Mouse (Mus musculus) forebrain, postnatal 0 days (tissue): ENCODE results near the gene Ptprm. TPM values are rescaled to one million over a fixed set of nuclear protein-coding genes. Genes with fewer than 3 reads are reported as not detected.
"Not testable (repeated sequence)": the region's sequence is repeated elsewhere in the genome, so short reads cannot be mapped to it uniquely, and the experiment has no call there.

Source experiments
- ATAC-seq: fragments of 200-750 bp; cut with Nextera tagmentation; 2 replicates; pipeline ENCODE4 v1.8.0; 2017; ENCODE audit warnings: mild to moderate bottlenecking, moderate library complexity
- DNase-seq: peaks from one replicate; pipeline ENCODE4 v3.0.0-alpha.2; 2015
- H3K27ac ChIP-seq: fragments of 300-500 bp; sonication (generic); 2 replicates; pipeline ENCODE4 v1.5.1; 2014; ENCODE audit warnings: low read depth, mild to moderate bottlenecking, antibody characterized with exemption, low read length, moderate library complexity, mixed read lengths
- H3K27me3 ChIP-seq: fragments of 300-500 bp; sonication (generic); 2 replicates; pipeline ENCODE4 v1.6.1; 2014; ENCODE audit warnings: mild to moderate bottlenecking, low read length, mixed read lengths; ENCODE audit not compliant: insufficient read depth
- H3K36me3 ChIP-seq: fragments of 300-500 bp; sonication (generic); 2 replicates; pipeline ENCODE4 v1.6.1; 2014; ENCODE audit warnings: mild to moderate bottlenecking, moderate library complexity; ENCODE audit not compliant: insufficient read depth
- H3K4me1 ChIP-seq: fragments of 300-500 bp; sonication (generic); 2 replicates; pipeline ENCODE4 v1.6.1; 2014; ENCODE audit warnings: antibody characterized with exemption; ENCODE audit not compliant: insufficient read depth
- H3K4me2 ChIP-seq: fragments of 300-500 bp; sonication (generic); 2 replicates; pipeline ENCODE4 v1.6.1; 2014; ENCODE audit warnings: low read depth, mild to moderate bottlenecking, moderate library complexity
- H3K4me3 ChIP-seq: fragments of 300-500 bp; sonication (generic); 2 replicates; pipeline ENCODE4 v1.5.1; 2014; ENCODE audit warnings: low read depth, low read length, mixed read lengths
- H3K9ac ChIP-seq: fragments of 300-500 bp; sonication (generic); 2 replicates; pipeline ENCODE4 v1.6.1; 2014; ENCODE audit warnings: mild to moderate bottlenecking
- H3K9me3 ChIP-seq: fragments of 300-500 bp; sonication (generic); 2 replicates; pipeline ENCODE4 v1.6.1; 2016; ENCODE audit warnings: low read length
- CTCF ChIP-seq: sonication (generic); IDR thresholded peaks from 2 replicates; pipeline ENCODE4 v1.5.1; 2016; ENCODE audit warnings: antibody characterized with exemption, control low read depth, low read depth
- WGBS: fragments of 180-500 bp; shearing (Covaris S2); extraction: QIAGEN DNeasy Blood & Tissue Kit; methylation state at CpG from one replicate; pipeline ENCODE4 v1.1.7; 2014; 5-methylcytosine and 5-hydroxymethylcytosine counted together
- polyA plus RNA-seq: library from polyadenylated mRNA; unstranded; fragments of >200 nt; fragmentation: Nextera tagmentation; extraction: Ambion mirVana; gene quantifications from 2 replicates; pipeline ENCODE4 v1.2.1, GENCODE M21; 2015
- total RNA-seq: library from RNA; depleted of rRNA; stranded (reverse); fragments of >200 nt; gene quantifications from 2 replicates; pipeline ENCODE4 v1.2.3, GENCODE M21; 2014

Ptprm gene
- total and polyA plus RNA-seq, 2 experiments from 2014 or later = 12.9 to 33.2 TPM

GRCm38 (mm10) chr17:66869581-66870002 lies 484.7 kb downstream of the Ptprm start:
- Histone ChIP-seq H3K4me1 (peaks cover 8% of the 10 kb centered on the region), H3K4me2 (peak overlapping the region; percentile 43), H3K9ac (0 out of 2 replicates have a peak overlapping the region, but pooled peaks have one; percentile 7), H3K27me3 (no peaks in the 10 kb centered on the region), H3K9me3 (no peaks in the 10 kb centered on the region), H3K4me3 (peak overlapping the region; percentile 11; the same call in 1 of the 2 replicates), H3K36me3 (no peaks in the 10 kb centered on the region), H3K27ac (peak overlapping the region; percentile 45; the same call in 1 of the 2 replicates)
- no peak for TF ChIP-seq CTCF
- ATAC-seq (peak; percentile 72), DNase-seq (peak; percentile 58)
- 17% methylated on average over 13 of the region's 13 CpGs for WGBS

DNA sequence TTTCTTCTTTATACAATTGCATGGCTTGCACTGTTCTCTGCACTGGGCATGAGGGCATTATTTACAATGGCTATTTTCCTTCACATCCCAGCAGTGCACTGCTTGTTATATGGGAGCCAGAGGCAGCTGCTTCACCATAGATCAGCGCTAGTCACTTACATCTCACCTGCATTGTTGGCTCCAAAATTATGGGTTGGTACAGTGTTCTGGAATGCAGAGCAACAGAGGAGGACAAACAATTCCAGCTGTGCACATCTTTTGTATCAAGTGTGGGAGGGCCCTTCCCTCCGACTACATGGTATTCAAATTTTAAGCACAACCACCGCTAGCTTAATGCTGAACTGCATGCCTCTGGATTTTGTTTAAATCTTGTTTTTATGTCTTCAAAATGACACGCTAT lies 489.8 kb downstream of the Ptprm start:
- H3K36me3 ChIP-seq = no peaks in the 10 kb centered on the region
- no peaks in the 10 kb centered on the region for H3K27me3 ChIP-seq
- ATAC-seq (no peak), DNase-seq (no peak)
- no peak overlapping the region for H3K4me3 ChIP-seq
- no peak overlapping the region for H3K9ac ChIP-seq
- no peak overlapping the region for H3K4me2 ChIP-seq
- H3K27ac ChIP-seq = no peak overlapping the region
- TF ChIP-seq CTCF = no peak
- no peaks in the 10 kb centered on the region for H3K4me1 ChIP-seq
- H3K9me3 ChIP-seq = no peaks in the 10 kb centered on the region
- WGBS = 58% methylated on average over 4 of the region's 4 CpGs

GRCm38 (mm10) chr17:66861557-66861956 lies 492.7 kb downstream of the Ptprm start:
- Histone ChIP-seq H3K36me3 (no peaks in the 10 kb centered on the region), H3K9me3 (no peaks in the 10 kb centered on the region), H3K27ac (no peak overlapping the region), H3K4me3 (no peak overlapping the region), H3K27me3 (no peaks in the 10 kb centered on the region), H3K4me2 (no peak overlapping the region), H3K4me1 (no peaks in the 10 kb centered on the region), H3K9ac (no peak overlapping the region)
- TF ChIP-seq CTCF = no peak
- 51% methylated on average over 2 of the region's 2 CpGs for WGBS
- no peak for DNase-seq
- ATAC-seq = no peak

GRCm38 (mm10) chr17:66858757-66859156 lies 495.5 kb downstream of the Ptprm start:
- no peak; the same call in 1 of the 2 replicates for TF ChIP-seq CTCF
- no peaks in the 10 kb centered on the region for H3K9me3 ChIP-seq
- H3K4me2 ChIP-seq = no peak overlapping the region
- H3K27ac ChIP-seq = no peak overlapping the region
- H3K4me3 ChIP-seq = no peak overlapping the region
- ATAC-seq = no peak
- no peaks in the 10 kb centered on the region for H3K4me1 ChIP-seq
- no peak for DNase-seq
- no peaks in the 10 kb centered on the region; the same call in none of the 2 replicates for H3K27me3 ChIP-seq
- H3K9ac ChIP-seq = no peak overlapping the region
- no peaks in the 10 kb centered on the region for H3K36me3 ChIP-seq

GRCm38 (mm10) chr17:66852496-66852895 lies 501.8 kb downstream of the Ptprm start:
- Histone ChIP-seq H3K36me3 (no peaks in the 10 kb centered on the region), H3K4me3 (no peak overlapping the region), H3K27me3 (no peaks in the 10 kb centered on the region; the same call in none of the 2 replicates), H3K9me3 (no peaks in the 10 kb centered on the region), H3K4me2 (no peak overlapping the region), H3K9ac (no peak overlapping the region), H3K27ac (no peak overlapping the region), H3K4me1 (no peaks in the 10 kb centered on the region)
- ATAC-seq = no peak
- TF ChIP-seq CTCF = no peak
- DNase-seq = no peak
- WGBS = 68% methylated on average over 6 of the region's 6 CpGs

- 92% methylated on average over 4 of the region's 4 CpGs for WGBS
- not testable (repeated sequence) for H3K36me3 ChIP-seq, H3K27me3 ChIP-seq, H3K27ac ChIP-seq, H3K4me2 ChIP-seq, H3K4me3 ChIP-seq, ATAC-seq, H3K9ac ChIP-seq, H3K9me3 ChIP-seq, H3K4me1 ChIP-seq, DNase-seq
Observed at GRCm38 (mm10) chr17:66847011-66847410, 507.2 kb downstream of the Ptprm start.

DNA sequence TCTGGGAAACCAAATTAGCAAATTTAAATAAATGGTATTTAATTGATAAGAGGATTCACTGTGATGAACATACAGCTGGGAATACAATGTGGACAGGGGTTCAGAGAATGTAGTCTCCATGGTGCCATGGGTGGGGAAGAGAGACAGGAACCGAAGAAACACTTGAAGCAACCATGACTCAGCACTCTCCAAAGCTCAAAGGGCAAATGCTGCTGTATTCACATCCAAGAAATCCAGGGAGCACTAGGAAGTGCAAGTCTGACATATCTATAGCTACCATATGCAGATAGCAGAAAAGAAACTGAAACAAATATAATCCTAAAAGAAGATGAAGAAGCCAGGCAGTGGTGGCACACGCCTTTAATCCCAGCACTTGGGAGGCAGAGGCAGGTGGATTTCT lies 531.9 kb downstream of the Ptprm start:
- WGBS = 83% methylated on average over 2 of the region's 2 CpGs
- Histone ChIP-seq H3K27ac (no peak overlapping the region), H3K4me3 (no peak overlapping the region), H3K36me3 (no peaks in the 10 kb centered on the region), H3K9me3 (no peaks in the 10 kb centered on the region), H3K4me2 (no peak overlapping the region), H3K9ac (no peak overlapping the region), H3K4me1 (no peaks in the 10 kb centered on the region), H3K27me3 (no peaks in the 10 kb centered on the region)
- TF ChIP-seq CTCF = no peak
- no peak for DNase-seq
- ATAC-seq = no peak
